Comparison of ENCODE assay signal across 8 mouse cellular contexts in the genomic region with DNA sequence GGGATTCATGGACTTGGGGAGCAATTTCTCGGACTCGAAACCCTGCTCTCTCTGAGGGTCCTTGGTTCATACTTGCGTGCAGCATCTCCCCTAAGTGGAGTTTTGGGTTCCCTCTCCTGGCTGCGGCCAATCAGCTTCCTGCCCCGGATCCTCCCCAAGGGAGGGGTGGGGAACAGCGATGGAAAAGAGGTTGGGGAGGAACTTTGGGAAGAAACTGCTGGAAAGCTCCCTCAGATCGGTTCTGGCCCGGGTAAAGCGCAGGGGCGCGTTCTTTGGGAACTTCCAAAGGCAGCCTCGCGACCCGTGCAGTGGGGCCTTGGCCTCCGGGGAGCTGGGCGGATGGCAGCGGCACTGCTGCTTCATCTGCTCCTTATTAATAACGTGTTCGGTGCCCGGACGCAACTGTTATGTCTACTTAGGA. TPM values are rescaled to one million over a fixed set of nuclear protein-coding genes. Genes with fewer than 3 reads are reported as not detected.
A peak's percentile ranks its signal among the peaks of the same experiment; 100 is the strongest.
DNase-seq lines count a peak whose midpoint lies in the region; ATAC-seq and TF ChIP-seq lines count a peak whose summit lies in the region.

No protein-coding gene starts in this region.

- ATAC-seq in inflammation-experienced regulatory T-cells, adult 6 months = peak; percentile 21
- peak; percentile 12 for ATAC-seq in lung, postnatal 0 days
- ATAC-seq in stomach, embryonic 15.5 days (ENCODE audit: insufficient read depth, low FRiP score, low read depth) = peak; percentile 49; the same call in 1 of the 2 replicates

- H3K9ac ChIP-seq in lung, postnatal 0 days (replicated peaks; ENCODE audit: low read depth) = peak overlapping the region; percentile 88
- peak overlapping the region; percentile 85 for H3K9ac ChIP-seq in stomach, embryonic 15.5 days

- H3K4me2 ChIP-seq in lung, postnatal 0 days (replicated peaks; ENCODE audit: low read depth, low read length) = peak overlapping the region; percentile 88
- H3K4me2 ChIP-seq in stomach, embryonic 15.5 days = peak overlapping the region; percentile 91

- TF ChIP-seq POLR2A in spleen, adult 2 months (IDR thresholded peaks at IDR 0.05; ENCODE audit: low read depth, low read length) = no peak
- no peak for TF ChIP-seq POLR2A in brain, embryonic 14.5 days (IDR thresholded peaks at IDR 0.05; ENCODE audit: borderline replicate concordance, extremely low read depth, insufficient read depth, insufficient read length, poor library complexity, severe bottlenecking)

- H3K36me3 ChIP-seq in spleen, adult 2 months (ENCODE audit: control insufficient read depth, insufficient read depth, low read length) = no peaks in the 10 kb centered on the region
- no peaks in the 10 kb centered on the region for H3K36me3 ChIP-seq in lung, postnatal 0 days (ENCODE audit: insufficient read depth, low read length)
- H3K36me3 ChIP-seq in stomach, embryonic 15.5 days = no peaks in the 10 kb centered on the region

- TF ChIP-seq EP300 in lung, postnatal 0 days (IDR thresholded peaks at IDR 0.05) = no peak

- peaks cover 23% of the 10 kb centered on the region for H3K27me3 ChIP-seq in spleen, adult 2 months (ENCODE audit: control insufficient read depth, insufficient read depth, low read length)
- no peaks in the 10 kb centered on the region for H3K27me3 ChIP-seq in lung, postnatal 0 days (replicated peaks; ENCODE audit: insufficient read depth, low read length)
- H3K27me3 ChIP-seq in stomach, embryonic 15.5 days (replicated peaks) = no peaks in the 10 kb centered on the region

- peaks cover 4% of the 10 kb centered on the region for H3K4me1 ChIP-seq in spleen, adult 2 months (ENCODE audit: control insufficient read depth, insufficient read depth, insufficient read length)
- H3K4me1 ChIP-seq in lung, postnatal 0 days (ENCODE audit: insufficient read depth, low read depth, low read length) = peaks cover 23% of the 10 kb centered on the region
- H3K4me1 ChIP-seq in stomach, embryonic 15.5 days = peaks cover 29% of the 10 kb centered on the region

- WGBS in spleen, adult 2 months = 1% methylated on average over 21 of the region's 21 CpGs
- WGBS in lung, postnatal 0 days = under 1% methylated on average over 21 of the region's 21 CpGs
- under 1% methylated on average over 21 of the region's 21 CpGs for WGBS in stomach, embryonic 15.5 days

- no peak for TF ChIP-seq CTCF in spleen, adult 2 months (IDR thresholded peaks at IDR 0.05; ENCODE audit: extremely low read depth, insufficient read depth, insufficient read length, insufficient replicate concordance)
- no peak for TF ChIP-seq CTCF in brain, embryonic 14.5 days (IDR thresholded peaks at IDR 0.05; ENCODE audit: borderline replicate concordance, extremely low read depth, insufficient read depth, insufficient read length)
- no peak for TF ChIP-seq CTCF in lung, postnatal 0 days (IDR thresholded peaks at IDR 0.05)

- DNase-seq in spleen, adult 2 months (ENCODE audit: low read depth in 1 of 2, low spot score in 2 of 2) = no peak
- DNase-seq in spleen, postnatal 36 days (ENCODE audit: low spot score in 2 of 2) = no peak
- peak; percentile 84 for DNase-seq in brain, embryonic 14.5 days (ENCODE audit: low read depth)
- DNase-seq in gastrocnemius, postnatal 10 days = peak; percentile 59
- peak; percentile 64 for DNase-seq in lung, postnatal 0 days (ENCODE audit: low spot score)
- DNase-seq in Muller cell, postnatal 12 days (ENCODE audit: inconsistent ontology term) = no peak

- no peak overlapping the region for H3K27ac ChIP-seq in spleen, adult 2 months (ENCODE audit: insufficient read depth, low read length)
- H3K27ac ChIP-seq in lung, postnatal 0 days (ENCODE audit: low read length) = peak overlapping the region; percentile 97
- peak overlapping the region; percentile 93 for H3K27ac ChIP-seq in stomach, embryonic 15.5 days

- H3K4me3 ChIP-seq in spleen, adult 2 months (ENCODE audit: extremely low read depth, insufficient read depth, insufficient read length) = peak overlapping the region; percentile 51; the same call in 1 of the 2 replicates
- peak overlapping the region; percentile 86 for H3K4me3 ChIP-seq in lung, postnatal 0 days (ENCODE audit: low read depth, low read length)
- H3K4me3 ChIP-seq in stomach, embryonic 15.5 days (replicated peaks) = peak overlapping the region; percentile 78

- H3K9me3 ChIP-seq in lung, postnatal 0 days (ENCODE audit: low read length) = no peaks in the 10 kb centered on the region
- no peaks in the 10 kb centered on the region for H3K9me3 ChIP-seq in stomach, embryonic 15.5 days

RNA-seq across cellular contexts. Expression of a gene that starts 1.0 kb away (rescaled TPM):
- 1.9 and 2.2 TPM in 2 replicates for polyA plus RNA-seq in spleen, adult 2 months (2012; rRNA removed)
- polyA plus RNA-seq in brain, embryonic 14.5 days (2012; rRNA removed) = 9.0 and 12.4 TPM in 2 replicates
- 10 to 100 TPM; 20.9 to 25.7 TPM for total RNA-seq in gastrocnemius, postnatal 10 days (2021)
- under 1 TPM in 2 of 3 experiments, not detected in 1; 0.13 to 0.17 TPM for polyA plus RNA-seq in inflammation-experienced regulatory T-cells, adult 6 months (2017; shearing (Covaris generic))
- 18.9 TPM in 2 replicates for polyA plus RNA-seq in lung, postnatal 0 days (2015; fragmentation: Nextera tagmentation; extraction: Ambion mirVana)
- polyA plus RNA-seq in stomach, embryonic 15.5 days (2015; fragmentation: Nextera tagmentation; extraction: Ambion mirVana) = 6.3 and 6.5 TPM in 2 replicates

RNA-seq across cellular contexts. Expression of a gene that starts 13.8 kb away (rescaled TPM):
- polyA plus RNA-seq in spleen, adult 2 months (2012; rRNA removed) = 4.8 and 5.6 TPM in 2 replicates
- 82.7 and 86.3 TPM in 2 replicates for polyA plus RNA-seq in brain, embryonic 14.5 days (2012; rRNA removed)
- total RNA-seq in gastrocnemius, postnatal 10 days (2021) = 10 to 100 TPM; 12.0 to 12.2 TPM
- 10 to 100 TPM; 21.0 to 50.3 (median 48.7) TPM for polyA plus RNA-seq in inflammation-experienced regulatory T-cells, adult 6 months (2017; shearing (Covaris generic))
- 27.0 and 38.9 TPM in 2 replicates for polyA plus RNA-seq in lung, postnatal 0 days (2015; fragmentation: Nextera tagmentation; extraction: Ambion mirVana)
- polyA plus RNA-seq in stomach, embryonic 15.5 days (2015; fragmentation: Nextera tagmentation; extraction: Ambion mirVana) = 39.0 and 42.4 TPM in 2 replicates

Comparison
In these comparisons a context has a peak if more than half of its experiments do, and no peak if none do; other contexts are left out.
1. DNase-seq: peak in brain, embryonic 14.5 days (single experiment), gastrocnemius, postnatal 10 days (single experiment) and lung, postnatal 0 days (single experiment); none in spleen, adult 2 months (0 of 2), spleen, postnatal 36 days (0 of 2) and Muller cell, postnatal 12 days (single experiment).
2. Peak in every context shown above with its lines, with median percentiles within 50 percentile points of each other: H3K4me3 ChIP-seq and ATAC-seq.